Mouse (Mus musculus): ENCODE measurements at regions not wholly inside any gene's neighbourhood (a gene's known extent, or its start where the extent isn't known, plus 50 kb on each side); places are given as distances from the start of the nearest gene placed in this dataset.
"Not testable (repeated sequence)": the region's sequence is repeated elsewhere in the genome, so short reads cannot be mapped to it uniquely, and the experiment has no call there.

DNA sequence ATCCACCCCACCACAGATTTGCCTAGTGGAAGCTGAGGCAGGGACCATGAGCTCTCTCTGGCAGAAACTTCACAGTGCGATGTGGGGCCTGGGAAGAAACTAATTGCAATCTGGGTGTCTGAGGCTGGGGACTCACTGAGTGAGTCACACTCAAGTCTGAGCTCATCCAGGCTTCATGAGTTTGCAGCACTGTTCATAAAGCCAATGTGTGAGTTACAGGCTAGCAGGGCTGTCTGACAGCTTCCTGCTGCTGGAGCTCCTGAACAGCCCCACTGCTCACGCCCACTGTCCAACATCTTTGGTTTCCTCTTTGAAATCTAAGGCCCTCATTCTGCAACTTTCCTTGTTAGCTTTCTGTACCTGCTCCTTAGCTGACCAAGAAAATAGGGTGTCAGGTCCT is 216.5 kb upstream of the Tenm4 start:
- DNase-seq (ENCODE audit: extremely low spot score): no peak

DNA sequence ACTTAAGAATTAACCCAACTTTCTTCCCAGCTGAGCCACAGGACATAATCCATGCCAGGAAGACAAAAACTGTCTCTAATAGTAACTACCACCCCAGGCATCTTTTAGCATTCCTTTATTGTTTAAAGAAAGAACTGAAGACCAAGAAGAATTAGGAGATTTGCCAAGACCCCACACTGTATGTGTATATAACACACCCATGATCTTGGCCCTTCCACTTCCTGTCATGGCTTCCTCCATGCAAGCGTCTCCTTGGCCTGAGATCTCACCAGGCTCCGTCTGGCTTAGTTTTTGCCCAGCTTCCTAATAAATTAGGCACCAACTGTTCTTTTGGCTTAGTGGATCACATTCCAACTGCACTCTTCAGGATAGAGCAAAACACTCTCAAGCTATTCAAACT is 215.9 kb upstream of the Tenm4 start:
- DNase-seq (ENCODE audit: extremely low spot score): no peak

- DNase-seq (ENCODE audit: extremely low spot score): no peak
Observed at GRCm38 (mm10) chr7:95959068-95959467, 212.0 kb upstream of the Tenm4 start.

GRCm38 (mm10) chr7:95971863-95972262 is 199.2 kb upstream of the Tenm4 start:
- no peak for DNase-seq (ENCODE audit: extremely low spot score)

DNA sequence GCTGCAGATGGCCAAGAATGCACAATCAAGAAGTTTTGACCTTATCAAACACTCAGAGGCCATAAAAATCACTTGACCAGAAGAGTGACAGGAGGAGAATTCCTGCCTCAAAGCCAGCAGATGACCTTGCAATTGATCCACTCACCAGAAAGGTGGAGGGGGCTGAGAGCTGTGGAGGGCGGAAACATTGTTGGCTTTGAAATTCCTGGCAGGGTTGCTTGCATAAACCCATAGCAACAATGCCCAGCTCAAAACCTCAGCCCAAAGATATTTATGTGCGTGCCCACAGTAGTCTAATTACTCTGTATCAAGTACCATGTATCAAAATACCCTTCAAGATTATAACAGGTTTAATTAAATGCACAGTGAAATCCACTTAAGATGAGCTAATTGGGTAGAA is 197.0 kb upstream of the Tenm4 start:
- DNase-seq (ENCODE audit: extremely low spot score): no peak

DNA sequence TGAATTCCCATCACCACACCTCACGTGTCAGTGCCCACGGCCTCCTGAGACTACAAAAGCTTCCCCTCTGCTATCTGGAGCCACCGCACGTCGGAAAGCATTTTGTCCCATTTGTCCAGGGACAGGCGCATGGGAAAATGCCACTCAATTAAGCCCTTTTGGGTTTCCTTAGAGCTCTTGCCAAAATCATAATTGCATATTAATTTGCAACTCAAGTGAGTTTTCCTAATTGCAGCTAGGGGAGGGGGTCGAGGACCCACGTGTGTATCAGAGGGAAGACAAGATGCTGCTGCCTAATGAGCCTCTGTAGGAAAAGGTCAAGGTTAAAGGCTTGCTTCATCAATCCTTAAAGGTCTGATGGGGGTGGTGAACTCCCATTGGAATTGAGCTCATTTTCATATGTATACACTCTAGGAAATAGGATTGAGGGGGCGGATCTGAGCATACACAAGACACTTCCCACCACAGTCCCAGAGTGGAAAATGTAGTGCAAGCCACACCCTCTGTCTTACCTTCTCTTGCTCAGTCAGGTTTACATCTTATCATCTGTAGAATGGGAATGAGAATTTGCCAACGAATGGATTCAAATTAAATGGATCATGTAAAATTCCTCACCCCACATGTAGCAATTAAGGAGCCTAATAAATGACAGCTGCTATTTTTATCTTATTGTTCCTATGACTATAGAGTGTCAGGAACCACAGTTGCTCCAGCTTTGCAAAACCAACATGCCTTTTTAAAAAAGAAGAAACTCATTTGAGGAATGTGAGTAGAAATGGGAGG is 179.6 kb upstream of the Tenm4 start:
- no peak for DNase-seq (ENCODE audit: extremely low spot score)

- DNase-seq (ENCODE audit: extremely low spot score): no peak
Observed at GRCm38 (mm10) chr7:95992033-95992516, 179.0 kb upstream of the Tenm4 start.

- no peak for DNase-seq (ENCODE audit: extremely low spot score)
Observed at GRCm38 (mm10) chr7:95992521-95992920, 178.5 kb upstream of the Tenm4 start.

GRCm38 (mm10) chr7:95997190-95997589 is 173.9 kb upstream of the Tenm4 start:
- no peak for DNase-seq (ENCODE audit: extremely low spot score)

- DNase-seq (ENCODE audit: extremely low spot score): no peak
Observed at GRCm38 (mm10) chr7:95999189-95999588, 171.9 kb upstream of the Tenm4 start.

DNA sequence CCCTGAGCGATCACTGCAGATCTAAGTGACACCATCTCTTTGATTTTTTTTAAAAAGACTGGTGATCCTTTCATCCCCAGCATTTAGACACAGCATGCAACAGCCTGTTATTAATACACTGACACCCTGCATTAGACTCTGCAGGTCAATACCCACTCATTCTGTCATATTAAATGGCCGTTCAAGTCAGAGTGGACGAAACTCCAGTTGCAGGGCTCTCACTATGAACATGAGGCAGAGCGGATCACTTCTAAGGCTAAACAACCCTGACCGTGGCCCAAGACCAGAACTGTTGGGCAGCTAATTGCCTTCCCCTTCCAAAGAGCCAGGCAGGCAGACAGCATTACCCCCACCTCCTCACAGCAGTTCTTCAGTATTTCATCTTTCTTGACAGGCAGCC is 168.6 kb upstream of the Tenm4 start:
- DNase-seq (ENCODE audit: extremely low spot score): no peak

GRCm38 (mm10) chr7:96006299-96006698 is 164.7 kb upstream of the Tenm4 start:
- DNase-seq (ENCODE audit: extremely low spot score): no peak

- no peak for DNase-seq (ENCODE audit: extremely low spot score)
Observed at GRCm38 (mm10) chr7:96013008-96013407, 158.0 kb upstream of the Tenm4 start.

GRCm38 (mm10) chr7:96017112-96017884 is 153.7 kb upstream of the Tenm4 start:
- no peak for DNase-seq (ENCODE audit: extremely low spot score)

DNA sequence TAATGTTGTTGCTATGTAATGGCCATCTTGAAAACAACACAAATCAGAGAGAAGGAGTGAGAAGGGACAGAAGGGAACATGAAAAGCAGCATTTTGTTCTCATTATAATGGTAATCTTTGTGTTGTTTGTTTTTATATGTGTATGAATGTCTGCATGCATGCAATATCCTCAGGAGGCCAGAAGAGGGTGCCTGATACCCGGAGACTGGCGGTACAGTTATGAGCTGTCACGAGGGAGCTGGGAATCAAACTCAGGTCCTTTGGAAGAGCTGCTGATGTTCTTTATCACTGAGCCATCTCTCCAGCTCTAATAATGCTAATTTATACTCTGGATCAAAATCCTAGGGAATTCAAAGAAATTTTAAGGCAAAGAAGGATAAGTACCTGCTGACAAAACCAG is 147.0 kb upstream of the Tenm4 start:
- DNase-seq (ENCODE audit: extremely low spot score): no peak

- DNase-seq (ENCODE audit: extremely low spot score): no peak
Observed at GRCm38 (mm10) chr7:96026781-96027418, 144.1 kb upstream of the Tenm4 start.

DNA sequence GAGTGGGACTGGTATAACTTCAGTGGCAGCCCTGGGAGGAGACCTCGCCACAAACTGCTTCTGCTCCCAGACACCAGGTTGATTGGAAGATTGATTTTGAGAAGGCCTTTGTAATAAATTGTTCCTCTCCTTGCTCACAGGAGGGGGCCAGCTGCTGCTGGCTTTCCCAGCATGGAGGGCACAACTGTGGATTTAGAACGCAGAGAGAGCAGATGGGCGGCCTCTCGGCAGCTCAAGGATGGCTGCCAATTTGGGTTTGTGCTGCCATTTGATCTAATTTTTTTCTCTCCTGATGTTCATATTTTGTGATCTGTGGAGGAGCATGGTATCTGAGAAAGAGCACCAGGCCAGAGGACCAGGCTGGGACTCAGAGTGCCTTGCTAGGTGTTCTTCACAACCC is 137.4 kb upstream of the Tenm4 start:
- no peak for DNase-seq (ENCODE audit: extremely low spot score)

DNA sequence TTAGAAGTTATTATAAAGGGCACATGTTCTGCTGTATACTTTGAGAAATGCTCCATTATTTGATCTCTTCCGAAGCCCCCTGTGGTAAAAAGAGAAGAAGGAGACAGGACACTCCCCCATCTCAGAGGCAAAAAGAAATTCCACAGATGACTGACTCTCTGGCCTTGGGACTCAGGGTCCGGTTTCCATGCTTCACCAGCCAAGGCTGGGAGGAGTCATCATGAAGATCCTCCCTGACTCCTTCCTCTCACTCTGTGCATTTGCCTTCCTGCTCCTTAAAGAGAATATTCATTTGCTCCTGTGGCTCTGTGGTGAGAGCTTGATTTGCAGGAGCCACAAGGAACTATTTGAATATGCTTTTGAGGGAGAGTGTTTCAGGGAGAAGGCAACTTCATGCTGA is 135.6 kb upstream of the Tenm4 start:
- no peak for DNase-seq (ENCODE audit: extremely low spot score)

DNA sequence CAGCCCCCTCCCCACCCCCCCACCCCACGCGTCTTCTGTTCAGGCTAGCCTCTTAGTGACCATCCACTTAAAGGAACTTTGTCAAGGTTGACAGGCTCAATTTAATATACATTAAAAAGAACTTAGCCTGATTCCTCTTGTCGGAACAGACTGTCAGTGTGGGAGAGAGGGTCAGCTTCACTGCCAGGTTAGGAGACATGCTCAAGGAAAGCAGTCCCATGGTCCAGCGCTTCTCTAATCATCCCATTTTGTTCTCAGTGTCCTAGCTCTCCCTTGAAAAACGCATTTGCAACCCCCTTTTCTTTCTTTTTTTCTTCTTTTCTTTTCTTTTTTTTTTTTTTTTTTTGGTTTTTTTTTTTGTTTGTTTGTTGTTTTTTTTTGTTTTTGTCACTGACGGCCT is 131.4 kb upstream of the Tenm4 start:
- no peak for DNase-seq (ENCODE audit: extremely low spot score)

DNA sequence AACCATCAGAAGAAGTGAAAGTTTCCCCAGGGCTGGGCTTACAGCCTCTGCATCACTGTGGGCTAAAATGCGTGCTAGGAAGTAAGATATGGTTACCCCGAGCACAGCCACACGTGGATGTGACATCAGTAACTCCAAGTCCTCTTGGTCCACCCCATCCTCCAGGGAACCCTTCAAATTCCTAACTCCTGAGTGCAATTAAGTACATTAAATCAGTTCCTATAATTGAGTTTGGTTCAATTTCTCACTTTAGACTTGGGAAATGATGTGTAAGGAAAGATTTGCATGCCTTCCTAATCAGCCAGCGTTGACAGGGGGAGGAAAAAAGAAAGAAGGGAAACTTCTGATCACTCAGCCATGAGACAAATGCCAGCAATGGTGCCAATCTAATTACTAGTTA is 129.2 kb upstream of the Tenm4 start:
- no peak for DNase-seq (ENCODE audit: extremely low spot score)

DNA sequence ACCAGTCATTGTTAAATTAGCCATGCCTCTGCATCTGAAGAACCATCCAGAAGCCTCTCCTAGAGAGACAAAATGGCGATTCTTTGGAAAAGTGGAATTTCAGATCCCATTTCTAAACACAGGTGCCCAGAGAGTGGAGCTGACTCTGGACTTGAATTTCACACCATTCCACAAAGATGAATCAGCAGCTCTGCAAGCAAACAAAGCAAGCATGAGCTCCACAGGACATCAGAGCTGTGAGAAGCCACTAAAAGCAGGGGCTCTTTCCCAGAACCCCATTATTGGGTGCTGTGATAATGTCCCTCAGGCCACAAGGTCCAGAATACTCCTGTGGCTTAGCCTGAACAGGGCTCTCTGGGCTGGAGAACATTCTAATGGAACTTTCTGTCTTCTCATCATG is 119.4 kb upstream of the Tenm4 start:
- no peak for DNase-seq (ENCODE audit: extremely low spot score)

DNA sequence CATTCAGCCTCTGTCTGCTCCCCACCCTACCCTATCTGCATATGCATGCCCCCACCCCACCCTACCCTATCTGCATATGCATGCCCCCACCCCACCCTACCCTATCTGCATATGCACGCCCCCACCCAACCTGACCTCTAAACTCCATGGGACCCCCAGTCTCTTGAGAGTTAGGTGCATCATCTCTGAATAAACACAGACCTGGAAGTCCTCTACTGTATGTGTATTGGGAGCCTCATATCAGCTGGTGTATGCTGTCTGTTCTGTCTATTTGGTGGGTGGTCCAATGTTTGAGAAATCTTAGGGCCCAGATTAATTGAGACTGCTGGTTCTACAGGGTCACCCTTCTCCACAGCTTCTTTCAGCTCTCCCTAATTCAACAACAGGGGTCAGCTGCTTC is 109.4 kb upstream of the Tenm4 start:
- not testable (repeated sequence) for DNase-seq (ENCODE audit: extremely low spot score)

- no peak for DNase-seq (ENCODE audit: extremely low spot score)
Observed at GRCm38 (mm10) chr7:96078511-96078910, 92.5 kb upstream of the Tenm4 start.
